Mouse (Mus musculus) heart, adult 11 months (tissue): ENCODE measurements around the gene H2al2a.
A peak's percentile ranks its signal among the peaks of the same experiment; 100 is the strongest.

Source experiments
- DNase-seq: peaks from one replicate; pipeline ENCODE4 v3.0.0; 2022

H2al2a gene

DNA sequence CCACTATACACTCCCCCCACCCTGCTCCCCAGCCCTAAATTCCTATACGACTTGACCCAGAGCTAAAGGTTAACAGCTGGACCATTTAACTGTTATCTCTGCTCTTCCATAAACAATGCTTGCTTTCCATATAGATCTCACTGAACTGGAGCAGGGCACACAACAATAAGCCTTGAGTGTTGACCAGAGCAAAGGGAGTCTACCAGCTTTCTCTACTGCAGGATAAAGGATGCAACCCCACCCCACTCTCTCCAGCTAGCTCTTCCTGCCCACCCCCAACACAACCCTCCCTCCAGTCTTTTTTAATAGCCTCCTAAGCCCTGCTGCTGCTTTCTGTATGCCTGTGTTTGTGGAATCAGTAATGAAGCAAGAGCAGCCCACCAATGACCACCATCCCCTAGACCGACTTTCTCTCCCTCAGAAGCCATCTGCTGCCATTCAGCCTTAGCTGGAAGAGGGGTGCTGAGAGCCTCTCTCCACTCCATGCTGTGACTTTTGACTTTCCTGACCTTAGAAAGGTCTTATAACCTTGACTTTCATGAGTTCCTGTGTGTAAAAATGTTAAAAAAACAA lies 22.8 kb downstream of the H2al2a start:
- peak; percentile 60 for DNase-seq

GRCm38 (mm10) chr2:17973246-17973645 lies 23.5 kb downstream of the H2al2a start:
- no peak for DNase-seq

GRCm38 (mm10) chr2:17972843-17973242 lies 23.9 kb downstream of the H2al2a start:
- peak; percentile 8 for DNase-seq

GRCm38 (mm10) chr2:17971407-17971806 lies 25.4 kb downstream of the H2al2a start:
- DNase-seq, result peak; percentile 13

DNA sequence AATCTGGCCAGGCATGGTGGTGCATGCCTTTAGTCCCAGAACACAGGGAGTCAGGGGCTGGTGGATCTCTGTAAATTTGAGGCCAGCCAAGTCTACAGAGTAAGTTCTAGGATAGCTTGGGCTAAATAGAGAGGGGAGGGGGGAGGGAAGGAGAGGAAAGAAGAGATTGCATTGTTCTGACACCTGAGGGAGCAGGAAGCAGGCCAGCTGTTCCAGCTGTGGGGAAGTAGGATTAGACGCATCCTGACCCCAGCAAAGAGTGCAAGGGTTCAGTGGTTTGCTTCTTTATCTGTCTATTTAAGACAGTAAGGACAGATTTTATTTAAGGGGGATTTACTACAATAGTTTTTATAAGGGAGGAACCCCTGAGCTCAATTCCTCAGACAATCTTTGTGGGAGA lies 26.1 kb downstream of the H2al2a start:
- peak; percentile 45 for DNase-seq

DNA sequence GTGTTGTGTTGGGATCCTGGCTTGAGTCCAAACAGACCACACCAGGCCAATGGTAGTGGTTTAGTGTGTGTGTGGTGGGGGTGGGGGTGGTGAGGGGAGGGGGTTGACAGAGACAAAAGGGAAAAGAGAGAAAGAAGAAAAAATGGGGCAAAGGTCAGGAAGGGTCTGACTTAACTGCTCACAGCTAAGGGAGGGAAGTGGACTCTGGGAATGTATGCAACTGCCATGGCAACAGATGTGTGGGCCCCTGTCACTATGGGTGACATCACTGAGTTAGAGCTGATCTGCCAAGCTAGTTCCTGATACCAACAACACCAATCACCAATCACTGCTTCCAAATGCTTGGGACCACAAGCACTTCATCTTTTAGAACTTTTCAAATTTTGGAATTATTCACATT lies 26.6 kb downstream of the H2al2a start:
- DNase-seq, result peak; percentile 56

DNA sequence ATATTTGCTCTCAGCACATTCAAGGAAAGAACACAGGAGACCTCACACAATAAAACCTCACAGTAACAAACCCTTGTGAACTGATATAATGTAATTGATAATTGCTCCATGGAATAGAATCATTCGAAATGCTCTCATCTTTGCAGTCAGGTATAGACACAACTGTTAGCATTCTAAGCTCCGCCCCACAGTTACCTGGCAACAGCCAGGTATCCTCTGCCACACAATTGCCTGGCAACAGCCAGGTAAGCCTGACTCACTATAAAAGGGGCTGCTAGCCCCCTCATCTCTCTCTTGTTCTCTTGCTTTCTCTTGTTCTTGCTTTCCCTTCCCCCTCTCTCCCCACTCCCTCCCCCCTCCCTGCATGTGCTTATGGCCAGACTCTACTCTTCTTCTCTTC lies 28.2 kb downstream of the H2al2a start:
- peak; percentile 3 for DNase-seq

GRCm38 (mm10) chr2:17968037-17968436 lies 28.7 kb downstream of the H2al2a start:
- DNase-seq, result peak; percentile 51

DNA sequence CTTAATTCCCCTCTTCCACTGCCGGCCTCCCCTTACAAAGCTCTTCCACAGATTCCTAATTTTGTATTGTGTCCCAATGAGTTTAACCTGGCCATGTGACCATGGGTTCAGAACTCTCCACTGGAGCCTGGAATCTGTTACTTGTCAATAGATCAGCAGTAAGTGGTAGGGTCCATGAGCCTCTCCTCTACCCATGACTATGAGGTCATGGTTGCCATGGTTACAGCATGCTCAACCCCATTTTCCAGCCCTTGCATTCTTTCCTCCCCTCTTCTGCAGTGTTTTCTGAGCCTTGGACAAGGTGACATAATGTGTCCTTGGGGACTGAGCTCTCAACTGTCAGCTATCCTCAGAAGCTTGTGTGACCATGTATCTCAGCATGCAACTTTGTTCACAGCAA lies 37.3 kb downstream of the H2al2a start:
- DNase-seq, result peak; percentile 70

DNA sequence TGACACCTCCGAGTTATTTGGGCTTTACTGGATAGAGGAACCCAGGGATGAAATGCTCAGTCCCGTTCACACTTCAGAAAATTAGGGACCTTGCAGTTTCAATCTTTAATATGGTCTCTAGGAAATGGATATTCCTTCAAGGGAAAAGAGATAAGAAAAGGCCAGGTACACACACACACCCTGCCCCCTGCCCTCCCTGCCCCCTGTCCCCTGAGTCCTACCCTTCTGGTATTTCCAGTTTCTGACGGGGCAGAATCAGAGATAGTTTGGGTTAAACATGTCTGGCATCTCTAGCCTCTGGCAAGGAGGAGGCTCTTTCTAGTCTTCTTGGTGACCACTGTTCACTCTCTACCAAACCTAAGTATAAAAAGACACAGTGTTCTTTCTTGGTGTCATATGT lies 49.9 kb downstream of the H2al2a start:
- peak; percentile 25 for DNase-seq
